Mouse (Mus musculus) G1E-ER4 (cell line): ENCODE results near the gene Pdzd2. TPM values are rescaled to one million over a fixed set of nuclear protein-coding genes. Genes with fewer than 3 reads are reported as not detected.

Source experiments
- GATA1 ChIP-seq: IDR thresholded peaks from one replicate; pipeline ENCODE4 v1.8.0; 2012; ENCODE audit warnings: low read length, inconsistent platforms
- polyA plus RNA-seq: library from polyadenylated mRNA; stranded (reverse); fragments of >175 nt; gene quantifications from 2 replicates; pipeline ENCODE4 v1.2.3, GENCODE M21; 2012

The Pdzd2 gene
- polyA plus RNA-seq, 1 experiment, result 0.29 TPM

- no peak for TF ChIP-seq GATA1
Observed at GRCm38 (mm10) chr15:12438081-12438480, 301.6 kb downstream of the Pdzd2 start.

DNA sequence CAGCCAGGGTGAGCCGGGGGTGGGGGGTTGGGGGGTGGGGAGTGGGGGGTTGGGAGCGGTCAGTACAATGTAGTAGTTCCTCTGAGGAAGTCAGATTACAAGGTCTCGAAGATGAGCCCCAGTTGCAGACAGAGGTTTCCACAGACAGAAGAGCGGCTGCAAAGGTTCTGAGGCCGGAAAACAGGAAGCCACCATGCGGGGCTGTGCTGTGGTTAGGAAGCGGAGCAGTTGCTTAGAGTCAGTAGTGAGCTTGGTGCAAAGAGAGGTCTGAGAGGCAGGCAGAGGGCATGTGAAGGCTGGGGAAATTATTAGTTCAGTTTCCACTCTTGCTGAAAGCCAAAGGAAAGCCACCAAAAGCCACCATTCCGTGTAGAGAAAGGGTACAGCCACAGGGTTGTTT, 303.8 kb downstream of the Pdzd2 start:
- TF ChIP-seq GATA1, result no peak

DNA sequence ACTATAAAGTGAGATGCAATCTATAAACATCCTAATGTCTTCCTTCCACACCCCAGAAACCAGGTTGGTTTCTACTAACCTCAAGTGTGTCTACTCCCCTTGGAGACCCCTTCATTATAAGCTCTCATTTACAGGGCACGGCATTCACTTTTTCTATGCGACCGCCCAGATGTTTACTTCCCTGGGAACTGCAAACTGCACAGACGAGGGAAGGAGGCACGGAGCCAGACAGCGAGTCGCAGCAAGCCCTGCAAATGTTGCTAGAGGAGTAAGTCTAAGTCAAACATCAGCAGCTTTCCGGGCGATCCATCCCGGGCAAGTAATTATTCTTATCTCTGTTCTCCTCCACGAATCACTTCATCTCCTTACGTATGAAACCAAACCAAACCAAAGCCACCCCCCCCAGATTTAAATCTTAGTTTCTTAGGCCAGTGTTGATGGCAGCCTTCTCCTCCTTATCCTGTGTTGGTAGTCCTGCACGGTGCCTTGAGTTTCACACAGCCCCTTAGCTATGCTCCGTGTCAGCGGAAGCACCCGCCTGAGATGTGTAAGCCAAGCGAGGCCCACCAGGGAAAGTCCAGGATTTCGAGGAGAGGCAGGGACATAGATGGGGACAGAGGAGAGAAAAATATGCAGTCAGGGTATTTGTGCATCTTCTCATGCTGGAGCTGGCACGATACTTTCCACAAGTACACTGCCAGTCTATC, 305.7 kb downstream of the Pdzd2 start:
- no peak for TF ChIP-seq GATA1

GRCm38 (mm10) chr15:12432879-12433278, 306.8 kb downstream of the Pdzd2 start:
- no peak for TF ChIP-seq GATA1

- no peak for TF ChIP-seq GATA1
Observed at GRCm38 (mm10) chr15:12432320-12432719, 307.4 kb downstream of the Pdzd2 start.

GRCm38 (mm10) chr15:12431684-12432083, 308.0 kb downstream of the Pdzd2 start:
- TF ChIP-seq GATA1, result no peak

GRCm38 (mm10) chr15:12431188-12431587, 308.5 kb downstream of the Pdzd2 start:
- no peak for TF ChIP-seq GATA1

- TF ChIP-seq GATA1, result no peak
Observed at GRCm38 (mm10) chr15:12430670-12431069, 309.1 kb downstream of the Pdzd2 start.

GRCm38 (mm10) chr15:12429572-12430431, 309.9 kb downstream of the Pdzd2 start:
- no peak for TF ChIP-seq GATA1

GRCm38 (mm10) chr15:12427818-12428217, 311.9 kb downstream of the Pdzd2 start:
- TF ChIP-seq GATA1, result no peak

DNA sequence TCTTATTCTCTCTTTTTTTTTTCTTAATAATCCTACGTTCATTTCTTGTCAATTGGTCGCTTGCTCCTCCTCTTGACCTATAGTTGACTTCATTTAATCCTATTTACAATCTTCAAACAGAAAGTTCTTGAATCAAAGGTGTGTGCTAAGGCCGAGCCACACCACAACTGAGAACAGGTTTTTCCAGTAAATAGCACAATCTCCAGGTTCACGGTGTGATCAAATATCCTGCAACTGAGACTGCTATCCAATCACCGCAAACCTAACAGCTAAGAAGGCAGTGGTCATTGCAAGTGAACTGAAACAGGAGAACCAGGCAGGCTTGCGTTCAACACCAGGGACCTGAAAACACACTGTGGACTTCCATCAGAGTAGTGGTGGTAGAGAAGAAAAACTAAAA, 313.4 kb downstream of the Pdzd2 start:
- TF ChIP-seq GATA1, result no peak

DNA sequence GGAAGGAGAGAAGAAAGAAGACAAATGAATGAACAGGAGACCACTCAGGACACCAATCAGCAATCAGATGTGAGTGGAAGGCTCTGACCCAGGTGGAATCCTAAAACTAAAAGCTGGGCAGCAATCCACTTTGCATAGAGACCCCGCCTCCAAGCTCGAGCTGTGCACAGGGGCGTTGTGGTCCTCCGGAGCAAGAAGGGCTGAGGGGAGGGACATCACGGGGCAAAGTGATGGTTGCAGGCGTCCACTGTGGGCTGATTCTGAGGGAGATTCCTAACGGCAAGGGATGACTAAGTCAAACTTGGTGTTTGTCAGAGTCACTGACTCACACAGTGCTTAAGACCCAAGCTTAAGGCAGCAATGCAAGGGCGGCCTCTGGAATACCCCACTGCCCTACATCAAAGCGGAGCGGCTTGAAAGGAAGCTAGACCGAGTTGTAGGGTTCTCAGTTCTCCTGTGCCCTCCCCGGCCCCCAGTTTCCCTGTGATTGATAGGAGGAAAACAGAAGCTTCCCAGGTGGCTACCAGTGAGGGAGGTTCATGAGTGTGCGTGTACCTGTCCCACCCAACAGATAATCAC, 314.6 kb downstream of the Pdzd2 start:
- no peak for TF ChIP-seq GATA1

DNA sequence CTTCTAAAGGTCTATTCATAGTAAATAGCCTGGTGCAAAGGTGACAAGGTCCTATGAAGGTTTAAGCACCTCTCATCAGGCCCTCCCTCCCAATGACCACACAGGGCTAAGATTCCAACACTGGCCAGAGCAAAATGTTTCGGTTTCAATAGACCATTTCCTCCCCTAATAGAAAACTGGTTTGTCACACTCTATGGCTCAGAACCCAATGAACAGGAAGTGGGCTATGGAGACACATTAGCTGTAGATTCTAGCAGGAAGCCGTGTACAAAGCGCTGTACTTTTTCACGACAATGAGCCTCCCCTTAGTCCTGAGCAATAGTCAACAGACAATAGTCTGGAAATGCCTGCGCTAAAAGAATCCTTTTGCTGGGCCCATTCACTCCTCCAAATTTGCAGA, 315.5 kb downstream of the Pdzd2 start:
- no peak for TF ChIP-seq GATA1

DNA sequence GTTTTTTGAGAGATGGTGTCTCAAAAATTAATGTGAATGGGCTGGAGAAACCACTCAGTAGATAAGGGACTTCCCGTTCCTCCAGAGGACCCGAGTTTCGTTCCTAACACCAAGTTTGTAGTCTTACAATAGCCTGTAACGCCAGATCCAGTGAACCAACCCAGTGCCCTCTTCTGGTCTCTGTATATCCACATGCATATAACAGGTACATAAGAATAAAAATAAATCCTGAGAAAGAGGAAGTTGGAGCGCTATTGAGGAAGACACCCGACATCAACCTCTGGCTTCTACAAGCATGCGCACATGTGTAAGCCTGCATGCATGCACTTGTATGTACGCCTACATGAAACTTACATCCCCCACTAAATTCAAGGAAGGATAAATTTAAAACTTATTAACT, 318.8 kb downstream of the Pdzd2 start:
- TF ChIP-seq GATA1, result no peak

DNA sequence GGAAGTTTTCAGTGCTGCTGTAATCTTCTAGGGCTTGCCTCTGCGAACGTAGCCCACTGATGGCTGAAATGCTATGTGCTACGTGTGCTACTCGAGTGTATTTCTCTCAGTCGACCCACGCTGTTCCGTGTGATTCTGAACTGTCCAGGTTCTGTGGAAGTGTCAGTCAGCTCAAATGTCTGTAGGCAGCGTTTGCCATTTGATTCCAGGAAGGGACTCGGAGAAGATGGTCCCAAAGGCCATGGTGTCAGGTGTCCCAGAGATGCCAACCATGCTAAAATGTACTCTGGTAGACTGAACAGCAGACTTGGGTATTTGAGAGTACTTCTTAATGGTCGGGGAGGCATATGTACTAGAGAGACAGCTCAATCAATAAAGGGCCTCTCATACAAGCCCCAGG, 319.3 kb downstream of the Pdzd2 start:
- TF ChIP-seq GATA1, result no peak

DNA sequence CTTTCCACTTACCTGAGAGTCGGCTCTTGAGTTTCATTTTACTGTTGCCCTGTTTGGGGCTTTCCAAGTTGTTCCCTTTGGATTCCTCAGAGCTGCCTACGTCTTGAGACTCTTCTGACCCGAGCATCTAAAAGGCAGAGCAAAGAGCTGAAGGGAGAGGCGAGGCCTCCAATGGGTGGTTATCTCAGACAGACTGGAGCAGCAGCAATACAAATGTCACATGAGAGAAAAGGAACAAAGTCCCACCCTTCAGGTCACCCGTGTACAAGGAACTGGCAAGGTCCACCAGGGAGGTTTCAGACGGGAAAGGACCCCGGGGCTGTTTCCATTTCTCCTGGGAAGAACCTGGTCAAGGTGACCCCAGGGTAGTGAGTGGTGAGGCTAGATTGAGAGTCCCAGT, 320.3 kb downstream of the Pdzd2 start:
- TF ChIP-seq GATA1, result no peak
